Mouse (Mus musculus): ENCODE results near the gene Spata2. TPM values are rescaled to one million over a fixed set of nuclear protein-coding genes. Genes with fewer than 3 reads are reported as not detected.

Gene Spata2
- total RNA-seq, 1 experiment, result 10.0 TPM

DNA sequence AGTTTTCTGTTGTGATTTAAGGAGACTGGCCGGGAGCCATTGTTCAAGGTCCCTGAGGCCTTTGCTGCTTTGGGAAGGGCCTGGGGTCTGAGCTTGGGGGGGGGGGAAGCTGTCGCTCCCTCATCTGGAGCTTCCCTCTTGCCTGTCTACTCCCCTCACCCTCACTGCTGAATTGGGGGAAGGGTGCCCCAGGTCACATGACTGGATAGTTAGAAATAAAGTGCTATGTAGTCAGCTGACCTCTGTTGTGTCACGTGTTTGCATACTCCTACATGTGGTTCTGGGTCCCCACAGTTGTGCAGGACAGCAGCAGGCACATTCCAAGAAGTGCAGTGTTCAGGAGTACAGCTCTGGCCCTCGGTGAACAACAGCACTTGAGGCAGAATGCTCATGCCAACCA, 15.9 kb downstream of the Spata2 start:
- in situ Hi-C loops (cut with MboI; ENCODE audit: low sequenced_read_pairs in 2 of 2, unreplicated experiment in 2 of 2), result no loop called here
- H3K36me3 ChIP-seq (ENCODE audit: control insufficient read depth, insufficient read depth, low read length, poor library complexity, severe bottlenecking), result peaks cover 32% of the 10 kb centered on the region
- H3K4me3 ChIP-seq (ENCODE audit: insufficient read depth in 1 of 2, low read depth in 1 of 2, low read length in 2 of 2, poor library complexity in 1 of 2, severe bottlenecking in 1 of 2), result no peak overlapping the region
- no peak overlapping the region for H3K27ac ChIP-seq (ENCODE audit: insufficient read depth, low read depth, low read length, poor library complexity, severe bottlenecking)
- H3K9ac ChIP-seq (ENCODE audit: insufficient read depth, low read depth, low read length, poor library complexity, severe bottlenecking), result no peak overlapping the region
- TF ChIP-seq MAFK (IDR thresholded peaks at IDR 0.05; ENCODE audit: insufficient read depth, low read depth, low read length), result no peak
- no peak for TF ChIP-seq HCFC1 (IDR thresholded peaks at IDR 0.05; ENCODE audit: borderline replicate concordance, insufficient read depth, low read length)
- TF ChIP-seq CHD2 (IDR thresholded peaks at IDR 0.05; ENCODE audit: low read depth, low read length), result no peak
- peaks cover 0 to 4% of the 10 kb centered on the region in 2 experiments; a peak in 1 of 4 replicates for H3K4me1 ChIP-seq (ENCODE audit: control insufficient read depth in 2 of 2, insufficient read depth in 2 of 2, low read length in 2 of 2, poor library complexity in 1 of 2)
- DNase-seq (ENCODE audit: low read depth, low spot score), result no peak
- H3K9me3 ChIP-seq (ENCODE audit: control insufficient read depth, insufficient read depth, low read depth, low read length), result no peaks in the 10 kb centered on the region

- Histone ChIP-seq H3K36me3 (ENCODE audit: control insufficient read depth, insufficient read depth, low read length, poor library complexity, severe bottlenecking) (peaks cover 36% of the 10 kb centered on the region), H3K27ac (ENCODE audit: insufficient read depth, low read depth, low read length, poor library complexity, severe bottlenecking) (no peak overlapping the region), H3K4me1 (ENCODE audit: control insufficient read depth in 2 of 2, insufficient read depth in 2 of 2, low read length in 2 of 2, poor library complexity in 1 of 2) (peaks cover 0 to 6% of the 10 kb centered on the region in 2 experiments; a peak in 1 of 4 replicates), H3K4me3 (ENCODE audit: insufficient read depth in 1 of 2, low read depth in 1 of 2, low read length in 2 of 2, poor library complexity in 1 of 2, severe bottlenecking in 1 of 2) (no peak overlapping the region), H3K9me3 (ENCODE audit: control insufficient read depth, insufficient read depth, low read depth, low read length) (no peaks in the 10 kb centered on the region), H3K9ac (ENCODE audit: insufficient read depth, low read depth, low read length, poor library complexity, severe bottlenecking) (no peak overlapping the region)
- in situ Hi-C loops (cut with MboI; ENCODE audit: low sequenced_read_pairs in 2 of 2, unreplicated experiment in 2 of 2), result no loop called here
- TF ChIP-seq ZNF384 (IDR thresholded peaks at IDR 0.05; ENCODE audit: low read depth, low read length) (no peak), MAFK (IDR thresholded peaks at IDR 0.05; ENCODE audit: insufficient read depth, low read depth, low read length) (no peak), ZC3H11A (IDR thresholded peaks at IDR 0.05; ENCODE audit: borderline replicate concordance, low read depth, low read length) (no peak), HCFC1 (IDR thresholded peaks at IDR 0.05; ENCODE audit: borderline replicate concordance, insufficient read depth, low read length) (no peak), CHD2 (IDR thresholded peaks at IDR 0.05; ENCODE audit: low read depth, low read length) (no peak)
- DNase-seq (ENCODE audit: low read depth, low spot score), result no peak
Observed at GRCm38 (mm10) chr2:167476200-167476688, 16.4 kb downstream of the Spata2 start.

- Histone ChIP-seq H3K4me3 (ENCODE audit: insufficient read depth in 1 of 2, low read depth in 1 of 2, low read length in 2 of 2, poor library complexity in 1 of 2, severe bottlenecking in 1 of 2) (no peak overlapping the region), H3K9me3 (ENCODE audit: control insufficient read depth, insufficient read depth, low read depth, low read length) (no peaks in the 10 kb centered on the region), H3K27ac (ENCODE audit: insufficient read depth, low read depth, low read length, poor library complexity, severe bottlenecking) (no peak overlapping the region), H3K9ac (ENCODE audit: insufficient read depth, low read depth, low read length, poor library complexity, severe bottlenecking) (no peak overlapping the region), H3K36me3 (ENCODE audit: control insufficient read depth, insufficient read depth, low read length, poor library complexity, severe bottlenecking) (peaks cover 43% of the 10 kb centered on the region), H3K4me1 (ENCODE audit: control insufficient read depth in 2 of 2, insufficient read depth in 2 of 2, low read length in 2 of 2, poor library complexity in 1 of 2) (peaks cover 0 to 9% of the 10 kb centered on the region in 2 experiments; a peak in 1 of 4 replicates)
- TF ChIP-seq CHD2 (IDR thresholded peaks at IDR 0.05; ENCODE audit: low read depth, low read length) (no peak), ZNF384 (IDR thresholded peaks at IDR 0.05; ENCODE audit: low read depth, low read length) (no peak), ZC3H11A (IDR thresholded peaks at IDR 0.05; ENCODE audit: borderline replicate concordance, low read depth, low read length) (no peak), HCFC1 (IDR thresholded peaks at IDR 0.05; ENCODE audit: borderline replicate concordance, insufficient read depth, low read length) (no peak), MAFK (IDR thresholded peaks at IDR 0.05; ENCODE audit: insufficient read depth, low read depth, low read length) (no peak)
- in situ Hi-C loops (cut with MboI; ENCODE audit: low sequenced_read_pairs in 2 of 2, unreplicated experiment in 2 of 2), result no loop called here
- no peak for DNase-seq (ENCODE audit: low read depth, low spot score)
Observed at GRCm38 (mm10) chr2:167475596-167475995, 17.1 kb downstream of the Spata2 start.

DNA sequence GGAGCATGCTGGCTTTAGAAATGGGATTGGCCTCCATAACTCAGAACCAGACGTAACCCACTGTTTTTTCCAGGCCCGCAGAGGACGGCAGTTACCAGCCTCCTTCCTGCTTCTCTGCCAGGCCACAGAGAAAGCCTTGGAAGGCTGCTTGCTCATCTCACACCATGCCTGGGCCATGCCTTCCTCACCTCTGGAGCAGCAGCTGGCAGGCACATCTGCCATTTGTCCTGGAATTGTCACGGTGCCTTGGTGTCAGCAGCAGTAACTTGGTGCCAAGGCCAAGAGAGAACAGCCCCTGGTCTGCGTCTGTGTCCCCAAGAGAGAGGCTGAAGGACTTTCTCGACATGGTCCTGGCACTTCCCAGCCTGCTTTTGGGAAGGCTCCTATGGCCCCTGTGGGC, 18.5 kb downstream of the Spata2 start:
- in situ Hi-C loops (cut with MboI; ENCODE audit: low sequenced_read_pairs in 2 of 2, unreplicated experiment in 2 of 2), result no loop called here
- Histone ChIP-seq H3K4me3 (ENCODE audit: insufficient read depth in 1 of 2, low read depth in 1 of 2, low read length in 2 of 2, poor library complexity in 1 of 2, severe bottlenecking in 1 of 2) (no peak overlapping the region), H3K9ac (ENCODE audit: insufficient read depth, low read depth, low read length, poor library complexity, severe bottlenecking) (no peak overlapping the region), H3K36me3 (ENCODE audit: control insufficient read depth, insufficient read depth, low read length, poor library complexity, severe bottlenecking) (peaks cover 53% of the 10 kb centered on the region), H3K27ac (ENCODE audit: insufficient read depth, low read depth, low read length, poor library complexity, severe bottlenecking) (no peak overlapping the region), H3K9me3 (ENCODE audit: control insufficient read depth, insufficient read depth, low read depth, low read length) (no peaks in the 10 kb centered on the region), H3K4me1 (ENCODE audit: control insufficient read depth in 2 of 2, insufficient read depth in 2 of 2, low read length in 2 of 2, poor library complexity in 1 of 2) (peaks cover 0 to 10% of the 10 kb centered on the region in 2 experiments; a peak in 1 of 4 replicates)
- no peak for TF ChIP-seq HCFC1 (IDR thresholded peaks at IDR 0.05; ENCODE audit: borderline replicate concordance, insufficient read depth, low read length)
- TF ChIP-seq ZC3H11A (IDR thresholded peaks at IDR 0.05; ENCODE audit: borderline replicate concordance, low read depth, low read length), result no peak
- TF ChIP-seq ZNF384 (IDR thresholded peaks at IDR 0.05; ENCODE audit: low read depth, low read length), result no peak
- no peak for TF ChIP-seq MAFK (IDR thresholded peaks at IDR 0.05; ENCODE audit: insufficient read depth, low read depth, low read length)
- TF ChIP-seq CHD2 (IDR thresholded peaks at IDR 0.05; ENCODE audit: low read depth, low read length), result no peak
- no peak for DNase-seq (ENCODE audit: low read depth, low spot score)

GRCm38 (mm10) chr2:167471585-167471984, 21.1 kb downstream of the Spata2 start:
- Histone ChIP-seq H3K4me3 (ENCODE audit: insufficient read depth in 1 of 2, low read depth in 1 of 2, low read length in 2 of 2, poor library complexity in 1 of 2, severe bottlenecking in 1 of 2) (no peak overlapping the region), H3K9ac (ENCODE audit: insufficient read depth, low read depth, low read length, poor library complexity, severe bottlenecking) (no peak overlapping the region), H3K36me3 (ENCODE audit: control insufficient read depth, insufficient read depth, low read length, poor library complexity, severe bottlenecking) (peaks cover 68% of the 10 kb centered on the region), H3K27ac (ENCODE audit: insufficient read depth, low read depth, low read length, poor library complexity, severe bottlenecking) (no peak overlapping the region), H3K4me1 (ENCODE audit: control insufficient read depth in 2 of 2, insufficient read depth in 2 of 2, low read length in 2 of 2, poor library complexity in 1 of 2) (peaks cover 0 to 10% of the 10 kb centered on the region in 2 experiments; a peak in 1 of 4 replicates), H3K9me3 (ENCODE audit: control insufficient read depth, insufficient read depth, low read depth, low read length) (no peaks in the 10 kb centered on the region)
- TF ChIP-seq CHD2 (IDR thresholded peaks at IDR 0.05; ENCODE audit: low read depth, low read length) (no peak), ZC3H11A (IDR thresholded peaks at IDR 0.05; ENCODE audit: borderline replicate concordance, low read depth, low read length) (no peak), HCFC1 (IDR thresholded peaks at IDR 0.05; ENCODE audit: borderline replicate concordance, insufficient read depth, low read length) (no peak), ZNF384 (IDR thresholded peaks at IDR 0.05; ENCODE audit: low read depth, low read length) (no peak), MAFK (IDR thresholded peaks at IDR 0.05; ENCODE audit: insufficient read depth, low read depth, low read length) (no peak)
- no peak for DNase-seq (ENCODE audit: low read depth, low spot score)
- in situ Hi-C loops (cut with MboI; ENCODE audit: low sequenced_read_pairs in 2 of 2, unreplicated experiment in 2 of 2), result no loop called here
